Mouse (Mus musculus) embryonic facial prominence, embryonic 12.5 days (tissue): ENCODE results near the gene Ptchd3. TPM values are rescaled to one million over a fixed set of nuclear protein-coding genes. Genes with fewer than 3 reads are reported as not detected.

Experiments
- ATAC-seq: fragments of 200-750 bp; cut with Nextera tagmentation; 2 replicates; pipeline ENCODE4 v1.8.0; 2017; ENCODE audit not compliant: insufficient number of reproducible peaks, insufficient read depth, low FRiP score, low TSS enrichment
- H3K27ac ChIP-seq: fragments of 300-500 bp; sonication (generic); 2 replicates; pipeline ENCODE4 v1.5.1; 2016; ENCODE audit warnings: mild to moderate bottlenecking
- H3K27me3 ChIP-seq: fragments of 300-500 bp; sonication (generic); 2 replicates; pipeline ENCODE4 v1.6.1; 2016; ENCODE audit warnings: mild to moderate bottlenecking, moderate library complexity
- H3K36me3 ChIP-seq: fragments of 300-500 bp; sonication (generic); 2 replicates; pipeline ENCODE4 v1.6.1; 2016; ENCODE audit warnings: mild to moderate bottlenecking
- H3K4me1 ChIP-seq: fragments of 300-500 bp; sonication (generic); 2 replicates; pipeline ENCODE4 v1.6.1; 2016
- H3K4me2 ChIP-seq: fragments of 300-500 bp; sonication (generic); replicated peaks from 2 replicates; pipeline ENCODE4 v1.6.1; 2016; ENCODE audit warnings: mild to moderate bottlenecking, moderate library complexity
- H3K4me3 ChIP-seq: fragments of 300-500 bp; sonication (generic); 2 replicates; pipeline ENCODE4 v1.5.1; 2016; ENCODE audit warnings: mild to moderate bottlenecking
- H3K9ac ChIP-seq: fragments of 300-500 bp; sonication (generic); 2 replicates; pipeline ENCODE4 v1.6.1; 2016; ENCODE audit warnings: mild to moderate bottlenecking, moderate library complexity
- H3K9me3 ChIP-seq: fragments of 300-500 bp; sonication (generic); 2 replicates; pipeline ENCODE4 v1.6.1; 2016; ENCODE audit warnings: mild to moderate bottlenecking, moderate library complexity
- WGBS: fragments of 180-500 bp; shearing (Covaris S2); methylation state at CpG from one replicate; pipeline ENCODE4 v1.1.7; 2016; 5-methylcytosine and 5-hydroxymethylcytosine counted together
- polyA plus RNA-seq: library from polyadenylated mRNA; unstranded; fragments of >200 nt; fragmentation: Nextera tagmentation; extraction: Ambion mirVana; gene quantifications from 2 replicates; pipeline ENCODE4 v1.2.1, GENCODE M21; 2016

Ptchd3 gene
- polyA plus RNA-seq, 1 experiment from 2014 or later = not detected

- Histone ChIP-seq H3K9me3 (no peaks in the 10 kb centered on the region), H3K4me2 (no peak overlapping the region), H3K9ac (no peak overlapping the region), H3K27ac (no peak overlapping the region), H3K4me3 (no peak overlapping the region), H3K4me1 (0 out of 2 replicates have a peak, but pooled peaks cover 5% of the 10 kb centered on the region), H3K36me3 (no peaks in the 10 kb centered on the region), H3K27me3 (no peaks in the 10 kb centered on the region)
- no peak for ATAC-seq
- 84% methylated on average over 4 of the region's 4 CpGs for WGBS
These were observed 30.2 kb upstream of the Ptchd3 start for GRCm38 (mm10) chr11:121799746-121800299.

DNA sequence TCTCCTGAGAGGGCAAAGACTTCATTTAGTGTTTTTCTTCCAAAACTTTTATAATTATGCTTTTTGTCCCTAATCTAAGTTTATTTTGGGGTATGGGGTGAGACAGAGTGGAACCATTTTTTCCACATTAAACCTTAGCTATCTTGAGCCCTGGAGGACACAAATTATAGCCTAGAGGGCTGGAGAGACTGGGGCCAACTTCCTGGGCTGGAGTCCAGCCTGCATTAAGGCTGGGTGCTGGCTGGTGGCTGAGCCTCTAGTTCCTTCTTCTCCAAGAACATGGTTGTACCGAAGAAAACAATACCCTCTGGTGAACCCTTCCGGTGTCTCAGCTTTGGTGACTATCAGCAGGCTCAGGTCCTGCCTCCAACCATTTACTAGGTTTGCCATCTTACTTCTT, 27.3 kb upstream of the Ptchd3 start:
- no peak overlapping the region for H3K27ac ChIP-seq
- 96% methylated on average over 2 of the region's 2 CpGs for whole genome bisulfite sequencing
- H3K4me2 ChIP-seq = no peak overlapping the region
- no peaks in the 10 kb centered on the region for H3K36me3 ChIP-seq
- no peaks in the 10 kb centered on the region for H3K27me3 ChIP-seq
- H3K4me3 ChIP-seq = no peak overlapping the region
- H3K9me3 ChIP-seq = no peaks in the 10 kb centered on the region
- no peaks in the 10 kb centered on the region for H3K4me1 ChIP-seq
- no peak for ATAC-seq
- no peak overlapping the region for H3K9ac ChIP-seq

GRCm38 (mm10) chr11:121804258-121805027, 25.6 kb upstream of the Ptchd3 start:
- H3K27ac ChIP-seq = no peak overlapping the region
- WGBS = 93% methylated on average over 5 of the region's 5 CpGs
- H3K9me3 ChIP-seq = no peaks in the 10 kb centered on the region
- no peaks in the 10 kb centered on the region for H3K36me3 ChIP-seq
- no peaks in the 10 kb centered on the region for H3K4me1 ChIP-seq
- no peak overlapping the region for H3K4me2 ChIP-seq
- H3K27me3 ChIP-seq = no peaks in the 10 kb centered on the region
- ATAC-seq = no peak
- no peak overlapping the region for H3K9ac ChIP-seq
- H3K4me3 ChIP-seq = no peak overlapping the region

DNA sequence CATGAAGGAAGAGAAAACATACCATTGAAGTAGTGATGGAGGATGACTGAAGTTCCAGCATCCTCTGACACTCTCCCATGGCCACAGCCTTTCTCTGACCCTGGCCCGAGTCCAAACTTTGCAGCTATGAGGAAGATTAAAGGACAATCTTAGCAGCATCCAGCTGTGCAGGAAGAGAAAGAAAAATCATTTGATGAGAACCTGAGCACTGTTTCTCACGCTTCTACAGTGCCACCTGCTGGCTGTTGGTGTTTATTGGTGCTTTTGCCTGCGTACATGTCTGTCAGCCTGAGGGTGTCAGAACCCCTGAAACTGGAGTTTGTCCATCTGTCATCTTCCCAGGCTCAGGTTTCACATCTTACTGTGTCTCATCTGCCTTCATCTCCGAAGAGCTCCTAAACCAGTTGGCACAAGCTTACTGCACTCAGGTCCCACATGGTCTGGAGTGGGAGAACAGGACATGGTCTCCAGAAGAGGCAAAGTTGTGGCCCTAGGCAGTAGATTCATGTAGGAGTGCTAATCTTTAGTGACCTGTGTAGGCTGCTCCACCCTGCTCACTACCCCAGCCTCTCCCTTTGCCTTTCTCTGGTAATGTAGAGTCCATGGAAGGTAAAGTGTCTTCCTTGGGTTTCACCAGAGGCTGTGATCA, 21.7 kb upstream of the Ptchd3 start:
- no peaks in the 10 kb centered on the region for H3K4me1 ChIP-seq
- ATAC-seq = no peak
- H3K27me3 ChIP-seq = no peaks in the 10 kb centered on the region
- no peaks in the 10 kb centered on the region for H3K36me3 ChIP-seq
- no peak overlapping the region for H3K4me3 ChIP-seq
- WGBS = 2% methylated on average over 4 of the region's 4 CpGs
- no peak overlapping the region for H3K9ac ChIP-seq
- H3K4me2 ChIP-seq = no peak overlapping the region
- no peaks in the 10 kb centered on the region for H3K9me3 ChIP-seq
- no peak overlapping the region for H3K27ac ChIP-seq

DNA sequence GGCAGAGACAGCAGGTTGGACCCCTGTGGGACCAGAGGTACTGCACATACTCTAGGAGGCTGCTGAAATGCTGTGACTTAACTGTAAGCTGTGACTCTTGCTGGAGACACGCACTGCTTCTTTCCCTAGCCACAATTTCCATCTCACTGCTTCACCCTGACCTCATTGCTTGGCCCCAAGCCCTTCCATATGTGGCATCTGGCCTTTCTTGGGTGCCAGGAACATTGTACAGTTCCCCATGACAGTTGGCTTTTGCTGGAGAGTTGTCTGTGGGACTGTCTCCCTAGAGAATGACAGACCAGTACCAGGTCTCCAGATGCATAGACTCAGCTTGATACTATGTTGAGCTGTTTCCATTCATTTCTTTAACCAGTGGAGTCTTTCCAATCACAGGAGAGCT, 21.2 kb upstream of the Ptchd3 start:
- Histone ChIP-seq H3K4me3 (no peak overlapping the region), H3K27ac (no peak overlapping the region), H3K4me1 (no peaks in the 10 kb centered on the region), H3K9ac (no peak overlapping the region), H3K9me3 (no peaks in the 10 kb centered on the region), H3K27me3 (no peaks in the 10 kb centered on the region), H3K4me2 (no peak overlapping the region), H3K36me3 (no peaks in the 10 kb centered on the region)
- no peak for ATAC-seq
- WGBS = 58% methylated on average over 1 of the region's 1 CpGs

- 49% methylated on average over 2 of the region's 2 CpGs for WGBS
- no peaks in the 10 kb centered on the region for H3K27me3 ChIP-seq
- no peak for ATAC-seq
- H3K4me1 ChIP-seq = no peaks in the 10 kb centered on the region
- no peak overlapping the region for H3K4me3 ChIP-seq
- no peaks in the 10 kb centered on the region; the same call in 1 of the 2 replicates for H3K9me3 ChIP-seq
- H3K27ac ChIP-seq = no peak overlapping the region
- H3K9ac ChIP-seq = no peak overlapping the region
- no peaks in the 10 kb centered on the region for H3K36me3 ChIP-seq
- H3K4me2 ChIP-seq = no peak overlapping the region
These were observed 15.9 kb downstream of the Ptchd3 start for GRCm38 (mm10) chr11:121845923-121846322.

- 0% methylated on average over 11 of the region's 11 CpGs for WGBS
- ATAC-seq = peak; percentile 97
These were observed 17.8 kb downstream of the Ptchd3 start for GRCm38 (mm10) chr11:121847790-121848299.

More at GRCm38 (mm10) chr11:121847790-121848299, 17.8 kb downstream of the Ptchd3 start:
- no peaks in the 10 kb centered on the region for H3K36me3 ChIP-seq
- peak overlapping the region; percentile 42; the same call in 1 of the 2 replicates for H3K9ac ChIP-seq
- peak overlapping the region; percentile 59 for H3K4me2 ChIP-seq
- peak overlapping the region; percentile 49 for H3K4me3 ChIP-seq
- H3K27ac ChIP-seq = peak overlapping the region; percentile 71
- H3K27me3 ChIP-seq = no peaks in the 10 kb centered on the region
- H3K4me1 ChIP-seq = no peaks in the 10 kb centered on the region
- H3K9me3 ChIP-seq = no peaks in the 10 kb centered on the region; the same call in 1 of the 2 replicates

Other genes with a start within 250 kb of the Ptchd3 start
- 9.1 and 10.1 TPM in 2 replicates for gene B3gntl1, start 157.1 kb upstream of the Ptchd3 start, polyA plus RNA-seq
- gene Metrnl, start 128.7 kb upstream of the Ptchd3 start, polyA plus RNA-seq = 11.1 and 11.5 TPM in 2 replicates